Mouse (Mus musculus) ES-Bruce4 (cell line): ENCODE measurements around the gene Cacna1d.

Experiments used
- CTCF ChIP-seq: IDR thresholded peaks from one replicate; pipeline ENCODE4 v1.8.1; 2011; ENCODE audit warnings: low read depth, low read length
- POLR2A ChIP-seq: IDR thresholded peaks from one replicate; pipeline ENCODE4 v1.8.1; 2011; ENCODE audit warnings: low read length; ENCODE audit not compliant: insufficient read depth

DNA sequence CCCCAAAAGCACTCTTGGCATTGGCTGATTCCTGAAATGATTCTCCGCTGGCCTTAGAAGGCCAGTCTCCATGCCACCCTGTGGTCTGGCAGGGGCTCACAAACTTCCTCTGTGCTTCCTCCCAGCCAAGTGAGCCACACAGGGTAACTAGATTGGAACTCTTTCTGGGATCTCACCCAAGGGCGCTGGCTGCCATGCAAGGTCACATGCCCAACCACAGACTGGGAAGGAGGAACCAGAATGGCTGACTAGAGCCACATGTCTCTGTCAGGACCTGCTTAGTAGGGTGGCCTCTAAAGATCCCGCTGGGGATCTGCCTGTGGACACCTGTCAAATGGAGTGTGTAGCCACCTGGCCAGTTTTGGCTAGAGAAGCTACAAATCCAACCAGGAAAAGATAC lies 273.1 kb downstream of the Cacna1d start:
- TF ChIP-seq CTCF = no peak
- TF ChIP-seq POLR2A = no peak
